Mouse (Mus musculus) liver, embryonic 11.5 days (tissue): Measurements from ENCODE around the gene Olfr1145. TPM values are rescaled to one million over a fixed set of nuclear protein-coding genes. Genes with fewer than 3 reads are reported as not detected.

Source experiments
- ATAC-seq: fragments of 200-750 bp; cut with Nextera tagmentation; replicated peaks from 2 replicates; pipeline ENCODE4 v1.8.0; 2017; ENCODE audit warnings: moderate number of reproducible peaks, mild to moderate bottlenecking, moderate TSS enrichment, moderate library complexity; ENCODE audit not compliant: low FRiP score
- DNase-seq: peaks from one replicate; pipeline ENCODE4 v3.0.0-alpha.2; 2017; ENCODE audit warnings: low spot score
- H3K27ac ChIP-seq: fragments of 300-500 bp; sonication (generic); 2 replicates; pipeline ENCODE4 v1.5.1; 2014; ENCODE audit warnings: mild to moderate bottlenecking, low read depth, low read length, control low read depth
- H3K27me3 ChIP-seq: fragments of 300-500 bp; sonication (generic); replicated peaks from 2 replicates; pipeline ENCODE4 v1.6.1; 2014; ENCODE audit warnings: low read length, mixed read lengths; ENCODE audit not compliant: control insufficient read depth, insufficient read depth
- H3K36me3 ChIP-seq: fragments of 300-500 bp; sonication (generic); 2 replicates; pipeline ENCODE4 v1.6.1; 2014; ENCODE audit warnings: mild to moderate bottlenecking, low read length, moderate library complexity, mixed read lengths; ENCODE audit not compliant: control insufficient read depth, insufficient read depth
- H3K4me1 ChIP-seq: fragments of 300-500 bp; sonication (generic); replicated peaks from 2 replicates; pipeline ENCODE4 v1.6.1; 2014; ENCODE audit warnings: low read length, mixed read lengths; ENCODE audit not compliant: control insufficient read depth, insufficient read depth
- H3K4me2 ChIP-seq: fragments of 300-500 bp; sonication (generic); 2 replicates; pipeline ENCODE4 v1.6.1; 2014; ENCODE audit warnings: mild to moderate bottlenecking, control low read depth, moderate library complexity
- H3K4me3 ChIP-seq: fragments of 300-500 bp; sonication (generic); 2 replicates; pipeline ENCODE4 v1.5.1; 2014; ENCODE audit warnings: low read depth, low read length, control low read depth
- H3K9ac ChIP-seq: fragments of 300-500 bp; sonication (generic); 2 replicates; pipeline ENCODE4 v1.6.1; 2014; ENCODE audit warnings: low read depth, low read length, control low read depth
- H3K9me3 ChIP-seq: fragments of 300-500 bp; sonication (generic); 2 replicates; pipeline ENCODE4 v1.6.1; 2016; ENCODE audit warnings: low read length, inconsistent platforms, mixed read lengths; ENCODE audit not compliant: control insufficient read depth
- WGBS: fragments of 180-500 bp; shearing (Covaris S2); extraction: QIAGEN DNeasy Blood & Tissue Kit; methylation state at CpG from one replicate; pipeline ENCODE4 v1.1.7; 2014; 5-methylcytosine and 5-hydroxymethylcytosine counted together
- polyA plus RNA-seq: library from polyadenylated mRNA; unstranded; fragments of >200 nt; fragmentation: Nextera tagmentation; extraction: Ambion mirVana; gene quantifications from 2 replicates; pipeline ENCODE4 v1.2.1, GENCODE M21; 2014

Olfr1145 gene
- not detected in 2 replicates for polyA plus RNA-seq

DNA sequence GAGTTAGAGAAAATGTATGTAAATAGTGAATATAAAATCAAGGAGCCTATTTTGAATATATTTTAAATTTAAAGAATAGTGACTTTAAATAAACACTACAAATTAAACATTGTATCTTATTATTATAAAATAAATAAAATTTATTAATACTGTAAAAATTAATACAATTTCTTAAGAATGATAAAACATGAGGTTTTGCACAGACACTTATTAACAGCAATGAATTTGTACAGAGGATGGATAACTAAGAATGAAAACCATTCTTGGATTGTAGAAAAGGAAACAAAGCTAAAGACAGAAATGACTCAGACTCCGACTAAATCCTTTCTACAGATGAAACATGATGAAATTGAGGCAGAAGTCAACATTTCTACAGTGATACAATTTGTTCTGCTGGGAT lies at the start of gene Olfr1145:
Olfr1145 (plus strand) TSS at position 301 of the 400 bp plus-strand sequence.
- no peak within 1 kb of the TSS for H3K27ac ChIP-seq
- WGBS = 76% methylated on average over 1 of the region's 1 CpGs
- no peak for ATAC-seq
- no peaks in the 10 kb centered on the region for H3K4me1 ChIP-seq
- no peak for DNase-seq
- H3K9ac ChIP-seq = no peak within 1 kb of the TSS
- no peaks in the 10 kb centered on the region for H3K9me3 ChIP-seq
- no peaks in the 10 kb centered on the region for H3K36me3 ChIP-seq
- H3K4me2 ChIP-seq = no peak within 1 kb of the TSS
- no peaks in the 10 kb centered on the region for H3K27me3 ChIP-seq
- H3K4me3 ChIP-seq = no peak within 1 kb of the TSS

DNA sequence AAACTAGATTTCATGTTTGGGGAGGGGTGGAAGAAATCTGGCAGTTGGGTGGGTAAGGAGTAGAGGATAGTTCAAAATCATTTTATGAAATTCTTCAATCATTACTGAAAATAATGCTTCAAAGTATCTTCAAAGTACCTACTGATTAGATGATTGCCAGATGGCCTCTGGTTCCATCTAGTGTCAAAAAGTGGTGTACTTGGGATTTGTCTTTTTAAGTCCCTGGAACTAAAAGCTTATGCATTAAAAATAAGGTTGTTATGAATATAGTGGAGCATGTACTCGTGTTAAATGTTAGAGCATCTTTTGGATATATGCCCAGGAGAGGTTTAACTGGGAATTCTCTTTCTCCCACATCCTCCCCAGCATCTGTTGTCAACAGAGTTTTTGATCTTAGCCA lies 33.5 kb upstream of the Olfr1145 start:
- no peak for DNase-seq
- WGBS = 52% methylated on average over 1 of the region's 1 CpGs

DNA sequence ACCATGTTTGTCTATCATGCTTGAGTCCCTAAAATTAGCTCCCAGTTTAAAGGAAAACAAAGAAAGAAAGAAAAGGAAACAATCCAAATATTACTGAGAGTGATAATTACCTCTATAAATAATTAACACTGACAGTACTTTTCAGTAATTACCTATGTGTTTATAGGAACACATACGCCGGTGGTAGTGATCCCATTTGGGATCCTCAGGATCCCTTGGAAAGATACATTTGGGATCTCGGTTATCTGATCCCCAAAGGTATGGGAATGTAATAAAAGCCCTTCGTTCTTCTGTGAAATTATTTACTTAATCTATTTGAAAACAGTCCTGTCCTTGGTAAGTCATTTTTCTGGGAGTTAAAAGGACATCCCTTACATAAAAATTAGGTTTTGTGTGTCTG lies 30.4 kb upstream of the Olfr1145 start, which contains the start of gene Olfr152:
Olfr152 (plus strand) TSS at position 301 of the 400 bp plus-strand sequence.
- H3K9ac ChIP-seq = no peak within 1 kb of the TSS
- no peaks in the 10 kb centered on the region for H3K9me3 ChIP-seq
- no peaks in the 10 kb centered on the region for H3K4me1 ChIP-seq
- WGBS = 76% methylated on average over 4 of the region's 4 CpGs
- H3K36me3 ChIP-seq = no peaks in the 10 kb centered on the region
- DNase-seq (no peak), ATAC-seq (no peak)
- H3K4me3 ChIP-seq = no peak within 1 kb of the TSS
- H3K27ac ChIP-seq = no peak within 1 kb of the TSS
- no peaks in the 10 kb centered on the region for H3K27me3 ChIP-seq
- no peak within 1 kb of the TSS for H3K4me2 ChIP-seq

More for the DNA sequence above, 33.5 kb upstream of the Olfr1145 start:
- no peak overlapping the region for H3K9ac ChIP-seq
- H3K4me1 ChIP-seq = no peaks in the 10 kb centered on the region
- no peak overlapping the region for H3K4me2 ChIP-seq
- H3K27ac ChIP-seq = no peak overlapping the region
- no peaks in the 10 kb centered on the region for H3K27me3 ChIP-seq
- ATAC-seq = no peak
- H3K9me3 ChIP-seq = no peaks in the 10 kb centered on the region
- no peak overlapping the region for H3K4me3 ChIP-seq
- no peaks in the 10 kb centered on the region for H3K36me3 ChIP-seq

DNA sequence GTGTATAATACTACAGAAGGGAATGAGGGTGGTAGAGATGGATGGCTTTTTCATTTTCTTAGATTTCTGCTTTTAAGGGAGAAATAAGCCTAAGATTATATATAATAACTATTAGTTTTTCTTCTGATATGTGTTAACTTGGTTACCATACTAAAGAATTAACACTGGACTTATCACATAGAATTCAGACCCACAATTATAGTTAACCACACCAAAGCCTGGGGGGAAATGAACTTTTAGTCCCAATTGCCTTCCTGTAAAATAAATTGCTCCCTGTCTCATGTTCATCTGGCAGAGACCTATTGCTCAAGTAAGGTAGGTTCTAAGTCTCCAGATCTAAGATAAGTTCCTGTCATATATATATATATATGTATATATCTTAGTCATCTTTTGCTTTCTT lies 9.3 kb upstream of the Olfr1145 start, which contains the start of gene Olfr1143:
Olfr1143 (plus strand) TSS at position 301 of the 400 bp plus-strand sequence.
- Histone ChIP-seq H3K4me1 (no peaks in the 10 kb centered on the region), H3K27ac (no peak within 1 kb of the TSS), H3K36me3 (no peaks in the 10 kb centered on the region), H3K4me3 (no peak within 1 kb of the TSS), H3K9me3 (no peaks in the 10 kb centered on the region), H3K27me3 (no peaks in the 10 kb centered on the region), H3K4me2 (no peak within 1 kb of the TSS), H3K9ac (no peak within 1 kb of the TSS)
- ATAC-seq (no peak), DNase-seq (no peak)

DNA sequence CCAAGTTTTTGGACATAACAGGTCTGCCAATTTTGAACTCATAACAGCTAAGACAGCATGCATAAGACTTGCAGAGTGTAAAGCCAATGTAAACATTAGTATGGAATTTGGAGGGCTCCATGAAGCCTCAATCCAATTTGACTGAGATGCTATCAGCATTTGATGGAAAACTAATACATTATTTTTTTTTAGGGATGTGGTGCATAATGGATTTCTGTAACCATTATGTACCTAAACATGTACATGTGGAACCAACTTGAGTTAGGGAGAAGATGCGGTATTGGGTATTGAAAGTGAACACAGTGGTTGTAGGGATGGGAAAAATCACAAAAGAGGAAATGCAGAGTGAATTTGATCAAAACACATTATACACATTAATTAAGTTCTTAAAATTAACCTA lies 20.6 kb downstream of the Olfr1145 start, which contains the start of gene Olfr1148:
Olfr1148 (plus strand) TSS at position 301 of the 400 bp plus-strand sequence.
- Histone ChIP-seq H3K4me3 (no peak within 1 kb of the TSS), H3K27me3 (no peaks in the 10 kb centered on the region), H3K27ac (no peak within 1 kb of the TSS), H3K4me2 (no peak within 1 kb of the TSS), H3K4me1 (no peaks in the 10 kb centered on the region), H3K9ac (no peak within 1 kb of the TSS), H3K36me3 (no peaks in the 10 kb centered on the region), H3K9me3 (no peaks in the 10 kb centered on the region)
- WGBS = 84% methylated on average over 1 of the region's 1 CpGs
- DNase-seq (no peak), ATAC-seq (no peak)

DNA sequence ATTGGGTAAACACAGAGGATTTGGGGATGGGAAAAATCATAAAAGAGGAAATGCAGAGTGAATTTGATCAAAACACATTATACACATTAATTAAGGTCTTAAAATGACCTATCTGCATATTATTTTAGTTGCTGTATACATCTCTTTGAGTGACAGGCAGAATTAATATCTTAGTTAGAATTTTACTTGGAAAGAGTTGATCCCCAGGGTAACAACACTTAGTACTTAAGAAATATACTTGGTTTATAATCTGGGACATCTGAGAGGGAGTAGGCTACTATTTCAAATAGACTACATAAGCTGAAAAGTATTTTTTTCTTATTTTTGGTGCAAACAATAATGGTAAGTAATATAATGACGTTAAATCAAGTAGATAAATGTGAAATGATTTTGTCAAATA lies 34.1 kb downstream of the Olfr1145 start, which contains the start of gene Olfr1150-ps1:
Olfr1150-ps1 (plus strand) TSS at position 301 of the 400 bp plus-strand sequence.
- H3K4me3 ChIP-seq = no peak within 1 kb of the TSS
- H3K4me1 ChIP-seq = no peaks in the 10 kb centered on the region

DNA sequence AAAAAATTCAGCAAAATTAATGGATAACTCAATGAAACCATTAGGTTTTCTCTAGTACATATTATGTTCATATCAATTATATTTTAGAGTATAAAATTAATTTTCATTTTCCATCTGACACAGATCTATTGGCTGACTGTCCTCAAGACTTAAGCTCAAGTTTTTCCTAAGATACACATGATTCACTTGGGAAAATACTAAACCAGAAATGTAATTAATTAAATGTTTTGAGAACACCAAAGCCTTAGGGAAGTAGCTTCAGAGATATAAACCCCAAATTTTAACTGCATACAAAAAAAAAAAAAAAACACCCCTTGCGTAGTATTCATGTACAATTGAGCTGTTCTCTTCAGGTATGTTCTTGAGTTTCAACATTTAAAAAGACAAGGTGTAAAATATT lies 45.9 kb downstream of the Olfr1145 start, which contains the start of gene Olfr1151:
Olfr1151 (plus strand) TSS at position 301 of the 400 bp plus-strand sequence.
- H3K36me3 ChIP-seq = no peaks in the 10 kb centered on the region
- H3K4me3 ChIP-seq = no peak within 1 kb of the TSS
- no peaks in the 10 kb centered on the region for H3K4me1 ChIP-seq
- DNase-seq = no peak
- no peaks in the 10 kb centered on the region for H3K27me3 ChIP-seq
- H3K9me3 ChIP-seq = no peaks in the 10 kb centered on the region
- no peak within 1 kb of the TSS for H3K9ac ChIP-seq
- no peak for ATAC-seq
- no peak within 1 kb of the TSS for H3K4me2 ChIP-seq
- 84% methylated on average over 1 of the region's 1 CpGs for WGBS
- no peak within 1 kb of the TSS for H3K27ac ChIP-seq

More for the DNA sequence above, 34.1 kb downstream of the Olfr1145 start, which contains the start of gene Olfr1150-ps1:
- Histone ChIP-seq H3K36me3 (no peaks in the 10 kb centered on the region), H3K27me3 (no peaks in the 10 kb centered on the region), H3K9ac (no peak within 1 kb of the TSS), H3K4me2 (no peak within 1 kb of the TSS), H3K9me3 (no peaks in the 10 kb centered on the region), H3K27ac (no peak within 1 kb of the TSS)
- ATAC-seq (no peak), DNase-seq (no peak)
- WGBS = 88% methylated on average over 1 of the region's 1 CpGs

Other genes starting within 250 kb of the Olfr1145 start
- not detected in 2 replicates for gene Olfr1129, start 235.9 kb upstream of the Olfr1145 start, polyA plus RNA-seq
- gene Olfr1130, start 203.6 kb upstream of the Olfr1145 start, polyA plus RNA-seq = not detected in 2 replicates
- not detected in 2 replicates for gene Olfr1131, start 182.7 kb upstream of the Olfr1145 start, polyA plus RNA-seq
- gene Olfr1132, start 172.3 kb upstream of the Olfr1145 start, polyA plus RNA-seq = not detected in 2 replicates
- not detected in 2 replicates for gene Olfr1133, start 162.4 kb upstream of the Olfr1145 start, polyA plus RNA-seq
- gene Olfr1134, start 151.4 kb upstream of the Olfr1145 start, polyA plus RNA-seq = not detected in 2 replicates
- gene Olfr1135, start 136.2 kb upstream of the Olfr1145 start, polyA plus RNA-seq = not detected in 2 replicates
- gene Olfr1136, start 115.9 kb upstream of the Olfr1145 start, polyA plus RNA-seq = not detected in 2 replicates
- not detected in 2 replicates for gene Olfr1137, start 96.6 kb upstream of the Olfr1145 start, polyA plus RNA-seq
- gene Olfr1138, start 69.8 kb upstream of the Olfr1145 start, polyA plus RNA-seq = not detected in 2 replicates
- not detected in 2 replicates for gene Olfr1140, start 66.1 kb upstream of the Olfr1145 start, polyA plus RNA-seq
- gene Olfr1141, start 55.8 kb upstream of the Olfr1145 start, polyA plus RNA-seq = not detected in 2 replicates
- not detected in 2 replicates for gene Olfr152, start 30.3 kb upstream of the Olfr1145 start, polyA plus RNA-seq
- not detected in 2 replicates for gene Olfr1143, start 9.2 kb upstream of the Olfr1145 start, polyA plus RNA-seq
- not detected in 2 replicates for gene Olfr1148, start 20.7 kb downstream of the Olfr1145 start, polyA plus RNA-seq
- not detected in 2 replicates for gene Olfr1150-ps1, start 34.2 kb downstream of the Olfr1145 start, polyA plus RNA-seq
- gene Olfr1151, start 46.0 kb downstream of the Olfr1145 start, polyA plus RNA-seq = not detected in 2 replicates
- gene Olfr1152, start 56.7 kb downstream of the Olfr1145 start, polyA plus RNA-seq = not detected in 2 replicates
- gene Olfr1153, start 85.1 kb downstream of the Olfr1145 start, polyA plus RNA-seq = not detected in 2 replicates
- gene Olfr1154, start 95.3 kb downstream of the Olfr1145 start, polyA plus RNA-seq = not detected in 2 replicates
- not detected in 2 replicates for gene Olfr1155, start 135.3 kb downstream of the Olfr1145 start, polyA plus RNA-seq
- gene Olfr1156, start 143.3 kb downstream of the Olfr1145 start, polyA plus RNA-seq = not detected in 2 replicates
- gene Olfr1157, start 158.5 kb downstream of the Olfr1145 start, polyA plus RNA-seq = not detected in 2 replicates
- gene Olfr74, start 164.8 kb downstream of the Olfr1145 start, polyA plus RNA-seq = not detected in 2 replicates
- gene Olfr1158, start 180.3 kb downstream of the Olfr1145 start, polyA plus RNA-seq = not detected in 2 replicates
- gene Olfr1160, start 198.4 kb downstream of the Olfr1145 start, polyA plus RNA-seq = not detected in 2 replicates
- gene Olfr1161, start 213.0 kb downstream of the Olfr1145 start, polyA plus RNA-seq = not detected in 2 replicates
- not detected in 2 replicates for gene Olfr73, start 227.9 kb downstream of the Olfr1145 start, polyA plus RNA-seq
- not detected in 2 replicates for gene Olfr1162, start 241.3 kb downstream of the Olfr1145 start, polyA plus RNA-seq